Mouse (Mus musculus) heart, adult 18-20 months (tissue): ENCODE measurements around the gene Rnase4. TPM values are rescaled to one million over a fixed set of nuclear protein-coding genes. Genes with fewer than 3 reads are reported as not detected.

Source experiments
- total RNA-seq, 2 experiments: library from RNA; stranded (reverse); gene quantifications; 2 replicates each; pipeline ENCODE4 v1.2.3; 2021

Gene Rnase4
- total RNA-seq, 2 experiments from 2014 or later, result 43.0 to 46.9 TPM

Other genes starting within 250 kb of the Rnase4 start
- gene Tep1, start 220.5 kb upstream of the Rnase4 start, total RNA-seq, result 10 to 100 TPM; 10.4 to 11.6 TPM
- 10 to 100 TPM; 17.0 to 21.9 TPM for gene Klhl33, start 193.6 kb upstream of the Rnase4 start, total RNA-seq
- 10 to 100 TPM; 70.2 to 74.5 TPM for gene Osgep, start 166.2 kb upstream of the Rnase4 start, total RNA-seq
- gene Apex1, start 166.1 kb upstream of the Rnase4 start, total RNA-seq, result 10 to 100 TPM; 27.0 to 31.7 TPM
- 10 to 100 TPM; 20.5 to 25.8 TPM for gene Pip4p1, start 160.2 kb upstream of the Rnase4 start, total RNA-seq
- 10 to 100 TPM; 11.4 to 14.8 TPM for gene Pnp, start 160.0 kb upstream of the Rnase4 start, total RNA-seq
- gene Gm49342, start 146.6 kb upstream of the Rnase4 start, total RNA-seq, result 10 to 100 TPM; 15.7 to 16.5 TPM
- gene Pnp2, start 135.1 kb upstream of the Rnase4 start, total RNA-seq, result 1 to 10 TPM in 1 of 2 experiments, under 1 TPM in 1; 0.89 to 1.0 TPM
- gene Rnase10, start 83.3 kb upstream of the Rnase4 start, total RNA-seq, result under 1 TPM; 0.20 to 0.41 TPM
- gene Rnase9, start 49.2 kb upstream of the Rnase4 start, total RNA-seq, result not detected
- not detected for gene Rnase11, start 40.9 kb upstream of the Rnase4 start, total RNA-seq
- gene Rnase12, start 33.4 kb upstream of the Rnase4 start, total RNA-seq, result not detected
- gene Olfr750, start 16.6 kb upstream of the Rnase4 start, total RNA-seq, result not detected
- 1 to 10 TPM; 6.1 to 6.9 TPM for gene Ang, start 73 bp downstream of the Rnase4 start, total RNA-seq
- gene Eddm3b, start 23.3 kb downstream of the Rnase4 start, total RNA-seq, result not detected
- gene Rnase6, start 32.8 kb downstream of the Rnase4 start, total RNA-seq, result 1 to 10 TPM in 1 of 2 experiments, under 1 TPM in 1; 0.65 to 1.2 TPM
- gene Rnase1, start 55.7 kb downstream of the Rnase4 start, total RNA-seq, result 1 to 10 TPM in 1 of 2 experiments, under 1 TPM in 1; 0.89 to 1.3 TPM
- not detected for gene Rnase2b, start 71.2 kb downstream of the Rnase4 start, total RNA-seq
- not detected for gene Ang2, start 108.1 kb downstream of the Rnase4 start, total RNA-seq
- not detected for gene Ear14, start 112.3 kb downstream of the Rnase4 start, total RNA-seq
- 1 to 10 TPM; 1.9 to 4.1 TPM for gene Rnase2a, start 165.0 kb downstream of the Rnase4 start, total RNA-seq